Mouse (Mus musculus) forebrain, embryonic 12.5 days (tissue): ENCODE results near the gene Ano8. TPM values are rescaled to one million over a fixed set of nuclear protein-coding genes. Genes with fewer than 3 reads are reported as not detected.

Experiments used
- ATAC-seq: fragments of 200-750 bp; cut with Nextera tagmentation; 2 replicates; pipeline ENCODE4 v1.8.0; 2017; ENCODE audit warnings: moderate TSS enrichment; ENCODE audit not compliant: low FRiP score
- H3K27ac ChIP-seq: fragments of 300-500 bp; sonication (generic); 2 replicates; pipeline ENCODE4 v1.5.1; 2016; ENCODE audit warnings: mild to moderate bottlenecking
- H3K27me3 ChIP-seq: fragments of 300-500 bp; sonication (generic); 2 replicates; pipeline ENCODE4 v1.6.1; 2016; ENCODE audit warnings: mild to moderate bottlenecking
- H3K36me3 ChIP-seq: fragments of 300-500 bp; sonication (generic); replicated peaks from 2 replicates; pipeline ENCODE4 v1.6.1; 2016; ENCODE audit warnings: mild to moderate bottlenecking
- H3K4me1 ChIP-seq: fragments of 300-500 bp; sonication (generic); 2 replicates; pipeline ENCODE4 v1.6.1; 2016
- H3K4me2 ChIP-seq: fragments of 300-500 bp; sonication (generic); 2 replicates; pipeline ENCODE4 v1.6.1; 2016; ENCODE audit warnings: mild to moderate bottlenecking, moderate library complexity
- H3K4me3 ChIP-seq: fragments of 300-500 bp; sonication (generic); replicated peaks from 2 replicates; pipeline ENCODE4 v1.5.1; 2016; ENCODE audit warnings: mild to moderate bottlenecking
- H3K9ac ChIP-seq: fragments of 300-500 bp; sonication (generic); 2 replicates; pipeline ENCODE4 v1.6.1; 2016; ENCODE audit warnings: mild to moderate bottlenecking
- H3K9me3 ChIP-seq: fragments of 300-500 bp; sonication (generic); 2 replicates; pipeline ENCODE4 v1.6.1; 2016
- WGBS: fragments of 180-500 bp; shearing (Covaris S2); methylation state at CpG from one replicate; pipeline ENCODE4 v1.1.7; 2016; 5-methylcytosine and 5-hydroxymethylcytosine counted together
- polyA plus RNA-seq: library from polyadenylated mRNA; unstranded; fragments of >200 nt; fragmentation: Nextera tagmentation; extraction: Ambion mirVana; gene quantifications from 2 replicates; pipeline ENCODE4 v1.2.1, GENCODE M21; 2016

The Ano8 gene
- polyA plus RNA-seq, 1 experiment from 2014 or later, result 13.4 TPM

DNA sequence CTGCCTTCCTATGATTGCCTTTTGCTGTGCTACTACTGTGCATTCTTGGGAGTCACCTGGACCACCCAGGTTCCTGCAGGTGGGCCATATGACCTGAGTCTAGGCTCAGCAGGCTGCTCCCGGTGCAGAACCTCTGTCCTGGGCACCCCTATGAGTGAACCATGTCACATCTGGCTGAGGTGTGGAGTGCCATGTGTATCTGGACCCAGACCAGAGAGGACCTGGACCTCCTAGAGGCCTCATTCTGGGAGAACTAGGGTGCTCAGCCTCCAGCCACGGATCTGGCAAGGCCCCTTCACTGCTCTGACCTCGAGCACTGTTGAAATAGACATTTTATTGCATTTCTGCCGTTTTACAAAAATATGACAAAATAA is 10.1 kb downstream of the Ano8 start:
- ATAC-seq, result peak; percentile 23
- Histone ChIP-seq H3K4me3 (peak overlapping the region; percentile 64), H3K27me3 (no peaks in the 10 kb centered on the region), H3K9ac (peak overlapping the region; percentile 72; the same call in 1 of the 2 replicates), H3K27ac (peak overlapping the region; percentile 90; the same call in 1 of the 2 replicates), H3K4me1 (peaks cover 23% of the 10 kb centered on the region), H3K9me3 (no peaks in the 10 kb centered on the region), H3K36me3 (peaks cover 76% of the 10 kb centered on the region), H3K4me2 (peak overlapping the region; percentile 90)
- WGBS, result 30% methylated on average over 4 of the region's 4 CpGs

DNA sequence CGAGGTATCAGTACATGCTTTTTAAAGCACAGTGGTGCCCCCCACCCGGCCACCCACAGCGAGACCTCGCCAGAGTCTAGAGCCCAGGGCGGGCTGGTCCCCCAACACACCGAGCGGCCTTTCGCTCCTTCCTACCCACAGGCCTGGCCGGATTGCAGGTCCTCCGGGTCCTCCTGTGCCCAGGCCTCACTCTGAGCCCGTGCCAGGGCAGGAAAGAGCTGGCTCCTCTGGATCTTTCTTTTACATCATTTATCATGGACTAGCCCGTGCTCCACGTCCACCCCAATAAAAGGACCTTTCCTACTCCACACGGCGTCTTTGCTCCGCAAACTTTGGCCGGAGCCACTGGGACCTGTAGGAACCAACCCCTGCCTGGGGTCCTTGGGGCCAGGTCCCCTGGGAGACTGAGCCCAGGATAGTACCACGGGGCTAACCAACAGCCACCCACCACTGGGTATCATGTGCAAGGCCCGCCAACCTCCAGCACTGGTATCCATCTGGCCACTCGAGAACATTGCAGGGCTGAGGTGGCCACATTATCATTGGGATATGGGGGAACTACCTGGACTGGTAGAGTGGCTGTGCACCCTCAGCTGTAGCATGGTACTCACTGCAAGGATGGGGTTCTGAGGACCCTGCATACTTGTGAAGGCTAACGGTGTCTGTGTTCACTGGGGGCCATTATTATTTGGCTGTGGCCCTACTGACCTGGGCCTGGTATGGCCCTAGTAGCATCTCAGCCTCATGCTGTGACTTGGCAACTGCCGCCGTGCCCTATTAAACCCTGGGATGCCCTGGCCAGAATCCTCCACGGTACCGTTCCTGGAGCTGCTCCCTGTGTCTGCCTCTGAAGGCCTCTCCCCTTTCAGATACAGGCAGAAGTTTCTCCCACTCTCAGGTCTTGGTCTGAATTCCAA is 10.7 kb downstream of the Ano8 start:
- no peak overlapping the region for H3K27ac ChIP-seq

DNA sequence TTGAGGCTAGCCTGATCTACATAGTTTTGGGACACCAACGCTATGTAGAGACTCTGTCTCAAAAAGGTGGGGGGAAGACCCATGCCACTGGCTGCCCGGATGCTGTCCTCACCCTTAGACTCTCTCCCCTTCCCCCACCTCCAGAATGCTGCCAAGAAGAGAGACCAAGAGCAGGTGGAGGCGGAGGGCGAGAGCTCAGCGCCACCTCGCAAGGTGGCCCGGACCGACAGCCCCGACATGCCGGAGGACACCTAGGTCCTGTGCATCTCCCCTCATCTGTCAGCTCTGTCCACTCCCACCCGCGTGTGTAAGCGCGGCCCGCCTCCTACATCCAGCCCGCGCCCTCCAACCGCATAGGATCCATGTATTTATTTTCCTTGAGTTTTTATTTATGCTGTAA is 11.4 kb downstream of the Ano8 start:
- no peak overlapping the region for H3K4me3 ChIP-seq
- H3K27me3 ChIP-seq, result no peaks in the 10 kb centered on the region
- no peak overlapping the region for H3K9ac ChIP-seq
- peaks cover 34% of the 10 kb centered on the region for H3K4me1 ChIP-seq
- H3K4me2 ChIP-seq, result no peak overlapping the region
- H3K27ac ChIP-seq, result no peak overlapping the region
- H3K9me3 ChIP-seq, result no peaks in the 10 kb centered on the region
- ATAC-seq, result no peak
- whole genome bisulfite sequencing, result 94% methylated on average over 18 of the region's 18 CpGs
- H3K36me3 ChIP-seq, result peaks cover 63% of the 10 kb centered on the region

More for the DNA sequence above, 10.7 kb downstream of the Ano8 start:
- Histone ChIP-seq H3K9ac (no peak overlapping the region), H3K36me3 (peaks cover 70% of the 10 kb centered on the region), H3K27me3 (no peaks in the 10 kb centered on the region), H3K4me3 (no peak overlapping the region), H3K4me1 (peaks cover 29% of the 10 kb centered on the region), H3K9me3 (no peaks in the 10 kb centered on the region), H3K4me2 (peak overlapping the region; percentile 90; the same call in 1 of the 2 replicates)
- WGBS, result 91% methylated on average over 25 of the region's 25 CpGs
- ATAC-seq, result no peak

DNA sequence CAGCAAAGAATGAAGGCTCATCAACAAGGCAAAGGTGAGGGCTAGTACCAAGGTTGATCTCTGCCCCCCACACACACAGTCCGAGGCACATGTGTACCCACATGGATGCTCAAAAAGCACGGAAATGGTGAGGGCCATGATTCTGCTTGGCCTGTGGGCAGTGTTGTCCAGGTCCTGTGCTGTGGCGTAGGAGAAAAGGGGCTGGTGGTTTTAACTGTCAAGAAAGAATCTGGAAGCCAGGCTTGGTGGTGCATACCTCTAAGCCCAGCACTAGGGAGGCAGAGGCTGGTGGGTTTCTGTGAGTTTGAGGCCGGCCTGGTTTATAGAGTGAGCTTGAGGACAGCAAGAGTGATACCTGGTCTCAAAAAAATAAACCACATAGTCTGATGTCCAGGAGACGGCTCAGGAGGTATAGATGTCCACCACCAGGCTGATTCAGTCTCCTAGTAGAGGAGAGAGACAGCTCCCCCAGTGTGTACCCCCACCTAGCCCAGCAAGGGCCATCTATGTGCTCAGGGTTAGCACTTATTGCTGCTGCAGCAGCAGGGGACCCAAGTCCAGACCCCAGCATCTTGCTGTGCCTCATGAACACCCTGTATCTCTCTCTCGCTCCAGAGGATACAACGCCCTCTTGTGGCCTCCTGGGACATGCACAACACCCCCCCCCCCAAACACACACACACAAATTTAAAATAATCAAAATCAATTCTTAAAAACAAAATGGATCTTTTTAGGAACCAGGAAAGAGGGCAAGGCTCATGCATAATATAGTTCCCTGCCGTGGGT is 13.0 kb downstream of the Ano8 start:
- Histone ChIP-seq H3K4me2 (no peak overlapping the region), H3K36me3 (peaks cover 50% of the 10 kb centered on the region), H3K9me3 (no peaks in the 10 kb centered on the region), H3K27me3 (no peaks in the 10 kb centered on the region), H3K27ac (no peak overlapping the region), H3K4me3 (no peak overlapping the region), H3K4me1 (peaks cover 37% of the 10 kb centered on the region), H3K9ac (no peak overlapping the region)
- no peak for ATAC-seq
- 82% methylated on average over 8 of the region's 8 CpGs for WGBS

DNA sequence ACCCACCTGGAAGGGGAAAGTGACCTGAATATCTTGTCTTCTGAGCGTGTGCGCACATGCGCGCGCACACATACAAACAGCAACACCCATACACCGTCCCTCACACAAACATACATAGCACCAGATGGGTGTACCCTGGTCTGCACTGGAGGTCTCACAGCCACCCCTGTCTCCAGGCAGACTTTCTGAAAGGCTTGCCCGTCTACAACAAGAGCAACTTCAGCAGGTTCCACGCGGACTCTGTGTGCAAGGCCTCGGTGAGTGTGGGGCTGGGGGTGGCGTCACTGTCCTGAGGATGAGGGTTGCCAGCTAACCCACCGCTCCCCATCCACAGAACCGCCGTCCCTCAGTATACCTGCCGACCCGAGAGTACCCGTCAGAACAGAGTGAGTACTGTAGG is 13.9 kb downstream of the Ano8 start:
- Histone ChIP-seq H3K4me1 (peaks cover 27% of the 10 kb centered on the region), H3K36me3 (peaks cover 47% of the 10 kb centered on the region), H3K27me3 (no peaks in the 10 kb centered on the region), H3K9ac (no peak overlapping the region), H3K9me3 (no peaks in the 10 kb centered on the region), H3K27ac (no peak overlapping the region), H3K4me3 (no peak overlapping the region), H3K4me2 (no peak overlapping the region)
- ATAC-seq, result no peak
- 96% methylated on average over 17 of the region's 17 CpGs for WGBS

GRCm38 (mm10) chr8:71470913-71471255 is 14.9 kb downstream of the Ano8 start:
- Histone ChIP-seq H3K4me2 (no peak overlapping the region), H3K9me3 (no peaks in the 10 kb centered on the region), H3K4me3 (no peak overlapping the region), H3K4me1 (peaks cover 23% of the 10 kb centered on the region), H3K27ac (no peak overlapping the region), H3K27me3 (no peaks in the 10 kb centered on the region), H3K9ac (no peak overlapping the region; the same call in 1 of the 2 replicates), H3K36me3 (peaks cover 51% of the 10 kb centered on the region)
- 90% methylated on average over 5 of the region's 5 CpGs for WGBS
- no peak for ATAC-seq

DNA sequence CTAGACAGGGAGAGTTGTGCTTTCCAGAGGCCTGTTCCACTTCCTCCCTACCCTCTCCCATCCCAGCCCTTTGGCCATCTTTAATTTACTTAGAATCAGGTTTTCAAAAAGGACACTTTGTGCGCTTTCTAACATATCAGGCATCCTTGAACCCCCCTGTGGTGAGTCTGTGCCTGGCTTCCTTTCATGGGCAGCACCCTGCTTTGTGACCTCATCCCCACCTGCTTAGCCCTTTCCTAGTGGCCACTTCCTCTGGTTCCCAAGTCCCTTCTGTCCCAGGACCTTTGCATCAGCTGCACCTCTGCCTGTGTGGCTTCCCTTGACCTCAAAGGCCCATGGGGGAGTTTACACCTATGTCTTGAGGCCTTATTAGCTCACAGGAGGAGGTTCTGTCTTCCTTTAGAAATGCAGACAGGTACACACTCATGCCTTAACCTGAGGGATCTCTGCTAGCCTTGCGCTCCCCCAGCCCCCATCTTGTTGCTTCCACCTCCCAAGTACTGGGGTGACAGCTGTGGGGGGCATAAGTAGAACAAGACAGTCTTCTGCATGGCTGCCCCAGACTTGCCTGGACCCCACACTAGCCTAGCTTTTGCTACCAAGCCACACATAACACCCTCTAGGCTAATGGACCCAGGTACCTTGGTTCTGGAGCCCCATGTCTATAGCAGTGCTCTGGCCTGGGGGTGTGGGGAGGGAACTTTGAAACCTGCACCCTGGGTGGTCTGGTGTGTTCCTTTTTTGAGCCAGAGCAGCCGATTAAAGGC is 15.4 kb downstream of the Ano8 start:
- WGBS, result 83% methylated on average over 3 of the region's 3 CpGs

GRCm38 (mm10) chr8:71469411-71469810 is 16.4 kb downstream of the Ano8 start:
- Histone ChIP-seq H3K9ac (peak overlapping the region; percentile 83), H3K4me3 (peak overlapping the region; percentile 91), H3K36me3 (peaks cover 42% of the 10 kb centered on the region), H3K4me1 (peaks cover 27% of the 10 kb centered on the region), H3K27me3 (no peaks in the 10 kb centered on the region), H3K9me3 (no peaks in the 10 kb centered on the region), H3K27ac (peak overlapping the region; percentile 88), H3K4me2 (peak overlapping the region; percentile 93)
- WGBS, result 1% methylated on average over 22 of the region's 24 CpGs
- ATAC-seq, result peak; percentile 35

More for the DNA sequence above, 15.4 kb downstream of the Ano8 start:
- H3K9me3 ChIP-seq, result no peaks in the 10 kb centered on the region
- ATAC-seq, result no peak
- H3K27me3 ChIP-seq, result no peaks in the 10 kb centered on the region
- H3K4me1 ChIP-seq, result peaks cover 25% of the 10 kb centered on the region
- H3K4me3 ChIP-seq, result peak overlapping the region; percentile 91
- H3K9ac ChIP-seq, result peak overlapping the region; percentile 83; the same call in 1 of the 2 replicates
- H3K4me2 ChIP-seq, result peak overlapping the region; percentile 93
- peaks cover 51% of the 10 kb centered on the region for H3K36me3 ChIP-seq
- peak overlapping the region; percentile 88; the same call in 1 of the 2 replicates for H3K27ac ChIP-seq

DNA sequence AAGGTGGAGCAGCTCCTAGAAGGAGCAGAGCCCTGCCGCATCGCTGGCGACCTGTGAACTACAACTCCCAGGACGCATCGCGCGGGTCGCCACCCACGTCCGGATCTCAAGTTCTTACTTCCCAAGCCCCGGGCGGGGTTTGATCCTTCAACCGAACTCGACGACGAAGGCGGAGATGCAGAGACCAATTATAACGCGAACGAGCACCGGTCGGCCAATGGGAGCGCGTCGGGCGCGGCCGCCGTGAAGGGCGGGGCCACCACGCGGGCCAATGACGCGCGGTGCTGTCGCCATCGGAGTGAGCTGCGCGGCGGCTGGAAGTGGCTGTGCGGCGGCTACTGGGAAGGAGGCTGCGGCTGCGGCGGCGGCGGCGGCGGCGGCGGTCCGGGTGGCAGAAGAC is 16.8 kb downstream of the Ano8 start, which contains the start of gene Dda1:
TSS of gene Dda1 (plus strand) at position 284 of the 400 bp plus-strand sequence.
- Histone ChIP-seq H3K9me3 (no peaks in the 10 kb centered on the region), H3K27me3 (no peaks in the 10 kb centered on the region), H3K27ac (peak within 1 kb of the TSS; percentile 88), H3K9ac (peak within 1 kb of the TSS; percentile 83), H3K4me1 (peaks cover 32% of the 10 kb centered on the region), H3K4me2 (peak within 1 kb of the TSS; percentile 93), H3K36me3 (peaks cover 37% of the 10 kb centered on the region), H3K4me3 (peak within 1 kb of the TSS; percentile 91)
- peak; percentile 91 for ATAC-seq
- WGBS, result under 1% methylated on average over 47 of the region's 52 CpGs

GRCm38 (mm10) chr8:71468001-71468400 is 17.8 kb downstream of the Ano8 start:
- ATAC-seq, result no peak
- H3K4me1 ChIP-seq, result peaks cover 36% of the 10 kb centered on the region
- no peaks in the 10 kb centered on the region for H3K9me3 ChIP-seq
- no peak overlapping the region for H3K9ac ChIP-seq
- 96% methylated on average over 1 of the region's 1 CpGs for WGBS
- H3K27ac ChIP-seq, result no peak overlapping the region
- H3K4me2 ChIP-seq, result no peak overlapping the region
- no peak overlapping the region for H3K4me3 ChIP-seq
- H3K27me3 ChIP-seq, result no peaks in the 10 kb centered on the region
- H3K36me3 ChIP-seq, result peaks cover 28% of the 10 kb centered on the region

GRCm38 (mm10) chr8:71467201-71467600 is 18.6 kb downstream of the Ano8 start:
- Histone ChIP-seq H3K9me3 (no peaks in the 10 kb centered on the region), H3K9ac (no peak overlapping the region), H3K4me2 (no peak overlapping the region), H3K4me3 (no peak overlapping the region), H3K4me1 (peaks cover 43% of the 10 kb centered on the region), H3K27ac (no peak overlapping the region), H3K27me3 (no peaks in the 10 kb centered on the region), H3K36me3 (peaks cover 20% of the 10 kb centered on the region)
- ATAC-seq, result no peak
- 86% methylated on average over 2 of the region's 2 CpGs for WGBS

- no peak overlapping the region for H3K27ac ChIP-seq
- peaks cover 53% of the 10 kb centered on the region for H3K4me1 ChIP-seq
- no peak overlapping the region for H3K4me2 ChIP-seq
- no peaks in the 10 kb centered on the region for H3K27me3 ChIP-seq
- H3K36me3 ChIP-seq, result peaks cover 17% of the 10 kb centered on the region
- H3K4me3 ChIP-seq, result no peak overlapping the region
- ATAC-seq, result no peak
- H3K9ac ChIP-seq, result no peak overlapping the region
- no peaks in the 10 kb centered on the region for H3K9me3 ChIP-seq
- 96% methylated on average over 5 of the region's 5 CpGs for WGBS
These were observed 19.6 kb downstream of the Ano8 start for GRCm38 (mm10) chr8:71466198-71466597.
